Comparison of ENCODE assay signal across 8 mouse cellular contexts in the genomic region with DNA sequence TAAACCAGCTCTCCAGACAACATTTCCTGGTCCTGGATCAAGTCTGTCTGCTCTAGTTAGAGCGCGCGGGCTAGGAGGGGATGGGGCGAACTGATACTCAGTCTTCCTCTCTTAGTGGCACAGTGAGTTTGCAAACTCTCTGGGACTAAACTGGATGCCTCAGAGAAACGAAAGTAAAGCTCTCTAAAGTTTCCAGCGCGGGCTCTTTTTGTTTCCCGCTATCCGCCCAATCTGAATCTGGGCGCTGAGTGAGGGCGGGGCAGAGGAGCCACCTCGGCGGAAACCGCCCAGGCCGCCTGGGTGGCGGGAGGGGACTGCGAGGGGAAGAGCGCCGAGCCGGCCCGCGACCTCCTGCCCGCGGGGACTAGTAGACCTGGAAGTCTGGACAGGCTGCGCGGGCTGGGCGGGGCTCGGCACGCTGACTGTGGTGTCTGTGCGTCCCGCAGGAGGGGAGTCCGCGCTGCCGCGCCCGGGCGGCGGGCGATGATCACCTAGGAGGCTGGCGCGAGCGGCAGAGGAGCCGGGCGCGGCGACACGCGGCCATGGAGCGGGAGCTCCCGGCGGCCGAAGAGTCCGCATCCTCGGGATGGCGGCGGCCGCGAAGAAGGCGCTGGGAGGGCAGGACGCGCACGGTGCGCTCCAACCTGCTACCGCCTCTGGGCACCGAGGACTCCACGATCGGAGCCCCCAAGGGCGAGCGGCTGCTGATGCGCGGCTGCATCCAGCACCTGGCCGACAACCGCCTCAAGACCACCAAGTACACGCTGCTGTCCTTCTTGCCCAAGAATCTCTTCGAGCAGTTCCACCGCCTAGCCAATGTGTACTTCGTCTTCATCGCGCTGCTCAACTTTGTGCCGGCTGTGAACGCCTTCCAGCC. TPM values are rescaled to one million over a fixed set of nuclear protein-coding genes. Genes with fewer than 3 reads are reported as not detected.
DNase-seq lines count a peak whose midpoint lies in the region; ATAC-seq and TF ChIP-seq lines count a peak whose summit lies in the region.

No protein-coding gene starts in this region.

- H3K27me3 ChIP-seq in hindbrain, embryonic 15.5 days, result peaks cover 9% of the 10 kb centered on the region; the same call in 1 of the 2 replicates
- peaks cover 14% of the 10 kb centered on the region for H3K27me3 ChIP-seq in limb, embryonic 12.5 days
- peaks cover 21% of the 10 kb centered on the region for H3K27me3 ChIP-seq in midbrain, embryonic 12.5 days

- ATAC-seq in hindbrain, embryonic 15.5 days (ENCODE audit: low FRiP score, low read depth), result peak; percentile 90
- peak; percentile 85 for ATAC-seq in limb, embryonic 12.5 days (ENCODE audit: insufficient number of reproducible peaks, insufficient read depth, low FRiP score, low TSS enrichment, low read depth)
- peak; percentile 95 for ATAC-seq in midbrain, embryonic 12.5 days (ENCODE audit: low FRiP score, low read depth)

- peak overlapping the region; percentile 86 for H3K4me3 ChIP-seq in gastrocnemius, adult 2 months
- peak overlapping the region; percentile 86 for H3K4me3 ChIP-seq in hindbrain, embryonic 15.5 days
- H3K4me3 ChIP-seq in limb, embryonic 12.5 days (replicated peaks), result peak overlapping the region; percentile 71
- H3K4me3 ChIP-seq in midbrain, embryonic 12.5 days, result peak overlapping the region; percentile 72

- intact Hi-C loops in gastrocnemius, adult 2 months (cut with DNase I), result no loop called here

- H3K4me1 ChIP-seq in hindbrain, embryonic 15.5 days (replicated peaks), result peaks cover 11% of the 10 kb centered on the region
- H3K4me1 ChIP-seq in limb, embryonic 12.5 days (replicated peaks), result peaks cover 5% of the 10 kb centered on the region
- peaks cover 5% of the 10 kb centered on the region for H3K4me1 ChIP-seq in midbrain, embryonic 12.5 days

- H3K36me3 ChIP-seq in hindbrain, embryonic 15.5 days, result no peaks in the 10 kb centered on the region
- no peaks in the 10 kb centered on the region for H3K36me3 ChIP-seq in limb, embryonic 12.5 days
- H3K36me3 ChIP-seq in midbrain, embryonic 12.5 days, result no peaks in the 10 kb centered on the region

- no peak for TF ChIP-seq CTCF in gastrocnemius, adult 2 months (IDR thresholded peaks at IDR 0.05)

- H3K4me2 ChIP-seq in hindbrain, embryonic 15.5 days, result peak overlapping the region; percentile 89
- peak overlapping the region; percentile 83 for H3K4me2 ChIP-seq in limb, embryonic 12.5 days
- peak overlapping the region; percentile 93 for H3K4me2 ChIP-seq in midbrain, embryonic 12.5 days (replicated peaks)

- H3K27ac ChIP-seq in gastrocnemius, adult 2 months, result peak overlapping the region; percentile 81
- H3K27ac ChIP-seq in hindbrain, embryonic 15.5 days (replicated peaks), result 0 out of 2 replicates have a peak overlapping the region, but pooled peaks have one; percentile 2
- H3K27ac ChIP-seq in limb, embryonic 12.5 days, result no peak overlapping the region
- 0 out of 2 replicates have a peak overlapping the region, but pooled peaks have one; percentile 25 for H3K27ac ChIP-seq in midbrain, embryonic 12.5 days (replicated peaks)

- no peaks in the 10 kb centered on the region for H3K9me3 ChIP-seq in hindbrain, embryonic 15.5 days
- no peaks in the 10 kb centered on the region for H3K9me3 ChIP-seq in limb, embryonic 12.5 days
- no peaks in the 10 kb centered on the region for H3K9me3 ChIP-seq in midbrain, embryonic 12.5 days

- under 1% methylated on average over 73 of the region's 81 CpGs for WGBS in hindbrain, embryonic 15.5 days
- WGBS in limb, embryonic 12.5 days, result under 1% methylated on average over 78 of the region's 81 CpGs
- 1% methylated on average over 81 of the region's 81 CpGs for WGBS in midbrain, embryonic 12.5 days

- peak overlapping the region; percentile 52 for H3K9ac ChIP-seq in hindbrain, embryonic 15.5 days
- H3K9ac ChIP-seq in limb, embryonic 12.5 days (replicated peaks), result peak overlapping the region; percentile 75
- peak overlapping the region; percentile 65 for H3K9ac ChIP-seq in midbrain, embryonic 12.5 days (replicated peaks)

- DNase-seq in R1 (ENCODE audit: low read depth, low spot score), result peak; percentile 72
- peak; percentile 61 to 69 for DNase-seq in cerebellum, postnatal 10 days
- DNase-seq in gastrocnemius, adult 2 months, result peak; percentile 83
- peak; percentile 48 for DNase-seq in skeletal muscle tissue, adult 2 months (ENCODE audit: low read depth, low spot score)
- peak; percentile 67 for DNase-seq in yolk sac, embryonic 10.5 days (ENCODE audit: low spot score)

RNA-seq across cellular contexts. Expression of a gene that starts 2.2 kb away (rescaled TPM):
- 1 to 10 TPM; 1.3 to 2.0 TPM for total RNA-seq in gastrocnemius, adult 2 months (2021)
- polyA plus RNA-seq in hindbrain, embryonic 15.5 days (2015; fragmentation: Nextera tagmentation; extraction: Ambion mirVana), result 1.1 and 1.3 TPM in 2 replicates
- 2.3 and 2.7 TPM in 2 replicates for polyA plus RNA-seq in limb, embryonic 12.5 days (2016; fragmentation: Nextera tagmentation; extraction: Ambion mirVana)
- 2.4 and 3.7 TPM in 2 replicates for polyA plus RNA-seq in midbrain, embryonic 12.5 days (2016; fragmentation: Nextera tagmentation; extraction: Ambion mirVana)
